Mouse (Mus musculus): ENCODE results near the gene Pdzd2. TPM values are rescaled to one million over a fixed set of nuclear protein-coding genes. Genes with fewer than 3 reads are reported as not detected.

Pdzd2 gene
- polyA plus RNA-seq, 1 experiment from 2014 or later: 39.8 TPM

- Histone ChIP-seq H3K36me3 (no peaks in the 10 kb centered on the region), H3K27ac (peak within 1 kb of the TSS; percentile 91), H3K4me2 (peak within 1 kb of the TSS; percentile 70), H3K9ac (peak within 1 kb of the TSS; percentile 89), H3K9me3 (no peaks in the 10 kb centered on the region), H3K27me3 (peaks cover 4% of the 10 kb centered on the region; the same call in 1 of the 2 replicates), H3K4me1 (peaks cover 8% of the 10 kb centered on the region), H3K4me3 (peak within 1 kb of the TSS; percentile 98)
- ATAC-seq (ENCODE audit: insufficient number of reproducible peaks, low FRiP score, low TSS enrichment, low read depth): no peak
- under 1% methylated on average over 67 of the region's 70 CpGs for WGBS
Observed at GRCm38 (mm10) chr15:12321788-12322621, 417.7 kb downstream of the Pdzd2 start, which contains the start of gene 1810049J17Rik. Gene 1810049J17Rik, minus strand, starts transcription at chr15:12321899.

- Histone ChIP-seq H3K36me3 (no peaks in the 10 kb centered on the region), H3K4me1 (peaks cover 6% of the 10 kb centered on the region), H3K4me3 (peak within 1 kb of the TSS; percentile 98), H3K27ac (peak within 1 kb of the TSS; percentile 91), H3K4me2 (peak within 1 kb of the TSS; percentile 70), H3K27me3 (peaks cover 4% of the 10 kb centered on the region; the same call in 1 of the 2 replicates), H3K9ac (peak within 1 kb of the TSS; percentile 89), H3K9me3 (no peaks in the 10 kb centered on the region)
- WGBS: under 1% methylated on average over 74 of the region's 74 CpGs
- ATAC-seq (ENCODE audit: insufficient number of reproducible peaks, low FRiP score, low TSS enrichment, low read depth): peak; percentile 91
Observed at GRCm38 (mm10) chr15:12321091-12321787, 418.5 kb downstream of the Pdzd2 start, which contains the start of gene Golph3. Gene Golph3, plus strand, starts transcription at chr15:12321450.

GRCm38 (mm10) chr15:12320441-12321090 lies 419.2 kb downstream of the Pdzd2 start:
- no peaks in the 10 kb centered on the region for H3K9me3 ChIP-seq
- peak overlapping the region; percentile 91 for H3K27ac ChIP-seq
- no peaks in the 10 kb centered on the region for H3K36me3 ChIP-seq
- H3K27me3 ChIP-seq: peaks cover 4% of the 10 kb centered on the region; the same call in 1 of the 2 replicates
- peak overlapping the region; percentile 70 for H3K4me2 ChIP-seq
- 3% methylated on average over 22 of the region's 22 CpGs for WGBS
- no peak for ATAC-seq (ENCODE audit: insufficient number of reproducible peaks, low FRiP score, low TSS enrichment, low read depth)
- peak overlapping the region; percentile 98 for H3K4me3 ChIP-seq
- peaks cover 6% of the 10 kb centered on the region for H3K4me1 ChIP-seq
- H3K9ac ChIP-seq: peak overlapping the region; percentile 75

- WGBS: 46% methylated on average over 5 of the region's 5 CpGs
- H3K9ac ChIP-seq: no peak overlapping the region
Observed at GRCm38 (mm10) chr15:12319889-12320288, 419.8 kb downstream of the Pdzd2 start.

GRCm38 (mm10) chr15:12318451-12318850 lies 421.3 kb downstream of the Pdzd2 start:
- H3K4me2 ChIP-seq: no peak overlapping the region
- H3K36me3 ChIP-seq: no peaks in the 10 kb centered on the region
- no peak overlapping the region for H3K9ac ChIP-seq
- H3K27me3 ChIP-seq: peaks cover 4% of the 10 kb centered on the region; the same call in 1 of the 2 replicates
- no peak overlapping the region for H3K4me3 ChIP-seq
- no peaks in the 10 kb centered on the region for H3K9me3 ChIP-seq
- H3K4me1 ChIP-seq: no peaks in the 10 kb centered on the region
- 85% methylated on average over 8 of the region's 8 CpGs for WGBS
- H3K27ac ChIP-seq: no peak overlapping the region
- ATAC-seq (ENCODE audit: insufficient number of reproducible peaks, low FRiP score, low TSS enrichment, low read depth): no peak

More at GRCm38 (mm10) chr15:12319889-12320288, 419.8 kb downstream of the Pdzd2 start:
- H3K4me3 ChIP-seq: no peak overlapping the region
- H3K27ac ChIP-seq: no peak overlapping the region
- no peak for ATAC-seq (ENCODE audit: insufficient number of reproducible peaks, low FRiP score, low TSS enrichment, low read depth)
- no peaks in the 10 kb centered on the region for H3K9me3 ChIP-seq
- H3K36me3 ChIP-seq: no peaks in the 10 kb centered on the region
- H3K27me3 ChIP-seq: peaks cover 4% of the 10 kb centered on the region; the same call in 1 of the 2 replicates
- peak overlapping the region; percentile 70 for H3K4me2 ChIP-seq
- peaks cover 6% of the 10 kb centered on the region for H3K4me1 ChIP-seq

GRCm38 (mm10) chr15:12317290-12317689 lies 422.4 kb downstream of the Pdzd2 start:
- no peaks in the 10 kb centered on the region for H3K9me3 ChIP-seq
- no peaks in the 10 kb centered on the region for H3K36me3 ChIP-seq
- no peak overlapping the region for H3K27ac ChIP-seq
- no peak for ATAC-seq (ENCODE audit: insufficient number of reproducible peaks, low FRiP score, low TSS enrichment, low read depth)
- peaks cover 4% of the 10 kb centered on the region; the same call in 1 of the 2 replicates for H3K27me3 ChIP-seq
- H3K9ac ChIP-seq: no peak overlapping the region
- H3K4me1 ChIP-seq: no peaks in the 10 kb centered on the region
- no peak overlapping the region for H3K4me2 ChIP-seq
- no peak overlapping the region for H3K4me3 ChIP-seq
- 72% methylated on average over 5 of the region's 5 CpGs for WGBS

GRCm38 (mm10) chr15:12315996-12316395 lies 423.7 kb downstream of the Pdzd2 start:
- H3K27ac ChIP-seq: no peak overlapping the region
- no peaks in the 10 kb centered on the region for H3K9me3 ChIP-seq
- H3K9ac ChIP-seq: no peak overlapping the region
- H3K4me3 ChIP-seq: no peak overlapping the region
- H3K4me1 ChIP-seq: no peaks in the 10 kb centered on the region
- no peak for ATAC-seq (ENCODE audit: insufficient number of reproducible peaks, low FRiP score, low TSS enrichment, low read depth)
- no peak overlapping the region for H3K4me2 ChIP-seq
- peaks cover 4% of the 10 kb centered on the region; the same call in 1 of the 2 replicates for H3K27me3 ChIP-seq
- H3K36me3 ChIP-seq: no peaks in the 10 kb centered on the region
- WGBS: 48% methylated on average over 2 of the region's 2 CpGs

GRCm38 (mm10) chr15:12314584-12314983 lies 425.1 kb downstream of the Pdzd2 start:
- 80% methylated on average over 5 of the region's 5 CpGs for WGBS
- ATAC-seq (ENCODE audit: insufficient number of reproducible peaks, low FRiP score, low TSS enrichment, low read depth): no peak
- no peak overlapping the region for H3K4me2 ChIP-seq

GRCm38 (mm10) chr15:12313255-12313654 lies 426.5 kb downstream of the Pdzd2 start:
- no peak for ATAC-seq (ENCODE audit: insufficient number of reproducible peaks, low FRiP score, low TSS enrichment, low read depth)
- Histone ChIP-seq H3K4me2 (no peak overlapping the region), H3K4me1 (no peaks in the 10 kb centered on the region), H3K27me3 (no peaks in the 10 kb centered on the region), H3K9me3 (no peaks in the 10 kb centered on the region), H3K4me3 (no peak overlapping the region), H3K9ac (no peak overlapping the region), H3K36me3 (no peaks in the 10 kb centered on the region), H3K27ac (no peak overlapping the region)
- WGBS: 10% methylated on average over 1 of the region's 1 CpGs

More at GRCm38 (mm10) chr15:12314584-12314983, 425.1 kb downstream of the Pdzd2 start:
- no peaks in the 10 kb centered on the region for H3K9me3 ChIP-seq
- no peaks in the 10 kb centered on the region for H3K4me1 ChIP-seq
- H3K9ac ChIP-seq: no peak overlapping the region
- no peak overlapping the region for H3K27ac ChIP-seq
- peaks cover 4% of the 10 kb centered on the region; the same call in 1 of the 2 replicates for H3K27me3 ChIP-seq
- H3K36me3 ChIP-seq: no peaks in the 10 kb centered on the region
- H3K4me3 ChIP-seq: no peak overlapping the region

GRCm38 (mm10) chr15:12311465-12311864 lies 428.3 kb downstream of the Pdzd2 start:
- Histone ChIP-seq H3K27ac (no peak overlapping the region), H3K9me3 (no peaks in the 10 kb centered on the region), H3K4me1 (no peaks in the 10 kb centered on the region), H3K9ac (no peak overlapping the region), H3K4me2 (no peak overlapping the region), H3K27me3 (no peaks in the 10 kb centered on the region), H3K4me3 (no peak overlapping the region), H3K36me3 (no peaks in the 10 kb centered on the region)
- no peak for ATAC-seq (ENCODE audit: insufficient number of reproducible peaks, low FRiP score, low TSS enrichment, low read depth)
- WGBS: 82% methylated on average over 7 of the region's 7 CpGs

- Histone ChIP-seq H3K4me1 (no peaks in the 10 kb centered on the region), H3K9me3 (no peaks in the 10 kb centered on the region), H3K4me2 (no peak overlapping the region), H3K4me3 (no peak overlapping the region), H3K27ac (no peak overlapping the region), H3K27me3 (no peaks in the 10 kb centered on the region), H3K9ac (no peak overlapping the region), H3K36me3 (no peaks in the 10 kb centered on the region)
- no peak for ATAC-seq (ENCODE audit: insufficient number of reproducible peaks, low FRiP score, low TSS enrichment, low read depth)
- WGBS: 77% methylated on average over 4 of the region's 4 CpGs
Observed at GRCm38 (mm10) chr15:12310676-12311075, 429.0 kb downstream of the Pdzd2 start.

Measured in limb, embryonic 15.5 days (tissue).